Mouse (Mus musculus): ENCODE results near the gene Ntn5. TPM values are rescaled to one million over a fixed set of nuclear protein-coding genes. Genes with fewer than 3 reads are reported as not detected.

Gene Ntn5
- polyA plus RNA-seq, 1 experiment from 2014 or later = 0.94 TPM

DNA sequence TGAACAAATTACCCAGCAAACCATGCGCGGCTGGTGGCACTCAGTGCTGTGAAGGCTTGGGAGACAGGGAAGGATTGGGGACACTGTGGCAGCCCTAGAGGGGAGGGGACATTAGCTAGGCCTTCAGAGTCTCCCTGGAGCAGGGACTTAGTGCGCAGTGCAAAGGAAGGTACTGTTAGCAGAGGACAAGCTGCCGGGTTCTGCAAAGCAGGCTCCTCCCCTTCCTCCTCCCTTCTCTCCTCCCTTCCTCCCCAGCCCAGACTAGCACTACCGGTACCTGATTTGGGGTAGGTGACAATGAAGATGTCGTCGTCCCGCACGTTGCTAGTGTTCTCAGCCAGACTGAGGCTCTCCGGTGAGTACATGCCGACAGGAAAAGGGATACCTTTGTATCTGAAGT is 58.0 kb downstream of the Ntn5 start:
- Histone ChIP-seq H3K9ac (ENCODE audit: low read depth, low read length) (no peak overlapping the region), H3K36me3 (ENCODE audit: control insufficient read depth, insufficient read depth, low read length) (no peaks in the 10 kb centered on the region), H3K27ac (ENCODE audit: low read depth, low read length) (no peak overlapping the region), H3K27me3 (replicated peaks; ENCODE audit: control insufficient read depth, insufficient read depth, low read length) (no peaks in the 10 kb centered on the region), H3K4me2 (ENCODE audit: low read length) (peak overlapping the region; percentile 33), H3K4me3 (ENCODE audit: low read length) (peak overlapping the region; percentile 12; the same call in 1 of the 2 replicates), H3K9me3 (ENCODE audit: control insufficient read depth, low read length) (no peaks in the 10 kb centered on the region), H3K4me1 (ENCODE audit: control insufficient read depth, insufficient read depth, low read depth, low read length) (no peaks in the 10 kb centered on the region)
- no peak for ATAC-seq
- 34% methylated on average over 11 of the region's 11 CpGs for WGBS

DNA sequence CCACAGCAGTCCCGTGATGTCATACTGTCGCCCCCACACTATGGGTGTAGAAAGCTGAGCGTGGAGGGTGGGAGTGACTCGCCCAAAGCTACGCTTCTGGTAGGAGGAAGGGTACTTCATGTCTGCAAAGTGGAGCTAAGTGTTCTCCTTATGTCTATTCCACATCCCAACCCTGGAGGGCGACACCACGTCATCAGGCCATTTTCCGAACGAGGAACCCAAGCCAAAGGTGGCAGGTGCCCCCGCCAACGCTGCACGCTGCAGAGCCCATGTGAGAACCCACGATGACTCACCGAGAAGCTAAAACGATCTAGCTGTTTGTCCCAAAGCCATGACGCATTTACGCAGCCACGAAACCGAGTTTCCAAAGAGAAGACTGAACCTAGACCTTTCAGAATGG is 58.5 kb downstream of the Ntn5 start:
- Histone ChIP-seq H3K9ac (ENCODE audit: low read depth, low read length) (no peak overlapping the region), H3K27ac (ENCODE audit: low read depth, low read length) (no peak overlapping the region), H3K4me3 (ENCODE audit: low read length) (no peak overlapping the region), H3K9me3 (ENCODE audit: control insufficient read depth, low read length) (no peaks in the 10 kb centered on the region), H3K27me3 (replicated peaks; ENCODE audit: control insufficient read depth, insufficient read depth, low read length) (no peaks in the 10 kb centered on the region), H3K4me1 (ENCODE audit: control insufficient read depth, insufficient read depth, low read depth, low read length) (no peaks in the 10 kb centered on the region), H3K4me2 (ENCODE audit: low read length) (peak overlapping the region; percentile 33), H3K36me3 (ENCODE audit: control insufficient read depth, insufficient read depth, low read length) (no peaks in the 10 kb centered on the region)
- no peak for ATAC-seq
- WGBS = 31% methylated on average over 19 of the region's 19 CpGs

Other genes with a start within 250 kb of the Ntn5 start
- gene Gys1, start 249.2 kb upstream of the Ntn5 start, polyA plus RNA-seq (2015; fragmentation: Nextera tagmentation; extraction: Ambion mirVana) = 25.5 and 28.7 TPM in 2 replicates
- gene Ruvbl2, start 245.9 kb upstream of the Ntn5 start, polyA plus RNA-seq (2015; fragmentation: Nextera tagmentation; extraction: Ambion mirVana) = 94.3 and 108 TPM in 2 replicates
- 5,303 and 5,527 TPM in 2 replicates for gene Ftl1, start 224.1 kb upstream of the Ntn5 start, polyA plus RNA-seq (2015; fragmentation: Nextera tagmentation; extraction: Ambion mirVana)
- 226 and 242 TPM in 2 replicates for gene Bax, start 217.1 kb upstream of the Ntn5 start, polyA plus RNA-seq (2015; fragmentation: Nextera tagmentation; extraction: Ambion mirVana)
- 0.20 and 0.30 TPM in 2 replicates for gene Tulp2, start 202.1 kb upstream of the Ntn5 start, polyA plus RNA-seq (2015; fragmentation: Nextera tagmentation; extraction: Ambion mirVana)
- not detected in 2 replicates for gene Gm45808, start 197.2 kb upstream of the Ntn5 start, polyA plus RNA-seq (2015; fragmentation: Nextera tagmentation; extraction: Ambion mirVana)
- gene Dhdh, start 195.2 kb upstream of the Ntn5 start, polyA plus RNA-seq (2015; fragmentation: Nextera tagmentation; extraction: Ambion mirVana) = 4.0 and 4.3 TPM in 2 replicates
- 141 and 151 TPM in 2 replicates for gene Nucb1, start 173.6 kb upstream of the Ntn5 start, polyA plus RNA-seq (2015; fragmentation: Nextera tagmentation; extraction: Ambion mirVana)
- 17.5 and 18.2 TPM in 2 replicates for gene Ppp1r15a, start 157.8 kb upstream of the Ntn5 start, polyA plus RNA-seq (2015; fragmentation: Nextera tagmentation; extraction: Ambion mirVana)
- gene Plekha4, start 157.7 kb upstream of the Ntn5 start, polyA plus RNA-seq (2015; fragmentation: Nextera tagmentation; extraction: Ambion mirVana) = 2.2 and 3.1 TPM in 2 replicates
- gene Hsd17b14, start 129.1 kb upstream of the Ntn5 start, polyA plus RNA-seq (2015; fragmentation: Nextera tagmentation; extraction: Ambion mirVana) = 0.43 and 0.80 TPM in 2 replicates
- gene Bcat2, start 113.9 kb upstream of the Ntn5 start, polyA plus RNA-seq (2015; fragmentation: Nextera tagmentation; extraction: Ambion mirVana) = 22.7 and 27.0 TPM in 2 replicates
- not detected in 2 replicates for gene Fgf21, start 68.5 kb upstream of the Ntn5 start, polyA plus RNA-seq (2015; fragmentation: Nextera tagmentation; extraction: Ambion mirVana)
- gene Fut1, start 66.7 kb upstream of the Ntn5 start, polyA plus RNA-seq (2015; fragmentation: Nextera tagmentation; extraction: Ambion mirVana) = not detected in 2 replicates
- gene Izumo1, start 62.2 kb upstream of the Ntn5 start, polyA plus RNA-seq (2015; fragmentation: Nextera tagmentation; extraction: Ambion mirVana) = not detected in 2 replicates
- 16.7 and 17.5 TPM in 2 replicates for gene Rasip1, start 56.5 kb upstream of the Ntn5 start, polyA plus RNA-seq (2015; fragmentation: Nextera tagmentation; extraction: Ambion mirVana)
- gene Mamstr, start 44.0 kb upstream of the Ntn5 start, polyA plus RNA-seq (2015; fragmentation: Nextera tagmentation; extraction: Ambion mirVana) = 2.9 and 5.2 TPM in 2 replicates
- gene Fut2, start 17.6 kb upstream of the Ntn5 start, polyA plus RNA-seq (2015; fragmentation: Nextera tagmentation; extraction: Ambion mirVana) = 0.09 and 0.19 TPM in 2 replicates
- gene Sec1, start 10.4 kb downstream of the Ntn5 start, polyA plus RNA-seq (2015; fragmentation: Nextera tagmentation; extraction: Ambion mirVana) = 0.43 and 0.45 TPM in 2 replicates
- gene Car11, start 15.8 kb downstream of the Ntn5 start, polyA plus RNA-seq (2015; fragmentation: Nextera tagmentation; extraction: Ambion mirVana) = 63.8 and 68.2 TPM in 2 replicates
- gene Dbp, start 21.1 kb downstream of the Ntn5 start, polyA plus RNA-seq (2015; fragmentation: Nextera tagmentation; extraction: Ambion mirVana) = 3.2 and 3.3 TPM in 2 replicates
- gene Rpl18, start 31.4 kb downstream of the Ntn5 start, polyA plus RNA-seq (2015; fragmentation: Nextera tagmentation; extraction: Ambion mirVana) = 508 and 537 TPM in 2 replicates
- 23.9 and 28.3 TPM in 2 replicates for gene Sphk2, start 34.0 kb downstream of the Ntn5 start, polyA plus RNA-seq (2015; fragmentation: Nextera tagmentation; extraction: Ambion mirVana)
- gene Fam83e, start 37.2 kb downstream of the Ntn5 start, polyA plus RNA-seq (2015; fragmentation: Nextera tagmentation; extraction: Ambion mirVana) = 0.37 and 0.44 TPM in 2 replicates
- gene Spaca4, start 41.8 kb downstream of the Ntn5 start, polyA plus RNA-seq (2015; fragmentation: Nextera tagmentation; extraction: Ambion mirVana) = not detected in 2 replicates
- gene Lmtk3, start 99.7 kb downstream of the Ntn5 start, polyA plus RNA-seq (2015; fragmentation: Nextera tagmentation; extraction: Ambion mirVana) = 17.2 and 21.3 TPM in 2 replicates
- 5.1 and 6.6 TPM in 2 replicates for gene Sult2b1, start 100.6 kb downstream of the Ntn5 start, polyA plus RNA-seq (2015; fragmentation: Nextera tagmentation; extraction: Ambion mirVana)
- 243 TPM in 2 replicates for gene Cyth2, start 130.6 kb downstream of the Ntn5 start, polyA plus RNA-seq (2015; fragmentation: Nextera tagmentation; extraction: Ambion mirVana)
- 1.2 TPM in 2 replicates for gene Kcnj14, start 140.8 kb downstream of the Ntn5 start, polyA plus RNA-seq (2015; fragmentation: Nextera tagmentation; extraction: Ambion mirVana)
- gene Grwd1, start 146.9 kb downstream of the Ntn5 start, polyA plus RNA-seq (2015; fragmentation: Nextera tagmentation; extraction: Ambion mirVana) = 44.0 and 46.7 TPM in 2 replicates
- gene Kdelr1, start 188.8 kb downstream of the Ntn5 start, polyA plus RNA-seq (2015; fragmentation: Nextera tagmentation; extraction: Ambion mirVana) = 54.5 and 55.7 TPM in 2 replicates
- gene Grin2d, start 194.4 kb downstream of the Ntn5 start, polyA plus RNA-seq (2015; fragmentation: Nextera tagmentation; extraction: Ambion mirVana) = 3.3 and 3.4 TPM in 2 replicates
- gene Syngr4, start 212.7 kb downstream of the Ntn5 start, polyA plus RNA-seq (2015; fragmentation: Nextera tagmentation; extraction: Ambion mirVana) = 0.22 TPM in 1 of 2 replicates, not detected in the other
- 6.5 and 8.2 TPM in 2 replicates for gene Tmem143, start 212.9 kb downstream of the Ntn5 start, polyA plus RNA-seq (2015; fragmentation: Nextera tagmentation; extraction: Ambion mirVana)
- gene Emp3, start 237.4 kb downstream of the Ntn5 start, polyA plus RNA-seq (2015; fragmentation: Nextera tagmentation; extraction: Ambion mirVana) = 33.2 and 39.9 TPM in 2 replicates
- gene Ccdc114, start 240.1 kb downstream of the Ntn5 start, polyA plus RNA-seq (2015; fragmentation: Nextera tagmentation; extraction: Ambion mirVana) = 6.6 and 8.7 TPM in 2 replicates